In the genomic region with DNA sequence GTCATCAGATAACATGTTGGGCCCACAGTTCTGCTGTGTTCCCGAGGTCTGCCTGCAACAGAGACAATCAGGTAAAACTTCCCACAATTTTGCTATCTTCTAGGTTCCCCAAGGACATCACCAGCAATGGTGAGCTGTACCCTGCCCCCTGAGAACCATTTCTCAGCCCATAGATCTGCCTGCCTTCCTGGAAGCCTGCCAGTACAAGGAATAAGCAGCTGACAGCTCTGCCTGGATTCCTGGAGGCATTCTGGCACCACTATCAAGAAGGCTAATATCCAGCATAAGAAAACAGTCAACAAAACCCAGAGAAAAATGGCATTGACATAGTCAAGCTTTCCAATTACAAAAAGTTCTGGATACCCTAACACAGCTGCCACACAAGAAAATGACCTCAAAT, we compare ENCODE assay signal across 25 mouse cellular contexts.
DNase-seq lines count a peak whose midpoint lies in the region; ATAC-seq lines count a peak whose summit lies in the region.
"Had no signal": no experiment of that assay in that cellular context is flagged by ENCODE, and none has a peak within 500 bp of the region (broad histone marks: within the 10 kb centered on the region; RNA-seq: fewer than 3 reads in every experiment).

No protein-coding gene starts in this region.

- peak; percentile 0 for DNase-seq in cerebellum, adult 9-10 months
- no peak for DNase-seq in cerebellum, adult 8-10 months
- no peak for DNase-seq in forebrain, embryonic 11.5 days (ENCODE audit: low spot score)
- peak; percentile 9 for DNase-seq in brain, adult 2 months (ENCODE audit: low read depth, low spot score)
- DNase-seq: adrenal gland, postnatal 10 days; gastrocnemius, postnatal 10 days; heart, postnatal 36 days; kidney, adult 18-20 months; kidney, postnatal 25 days; liver, postnatal 0 days; lung, postnatal 36 days; retina, postnatal 1 day; right cerebral cortex, postnatal 14 days; thymus, postnatal 4 days had no signal

- no peak overlapping the region for H3K4me3 ChIP-seq in forebrain, embryonic 13.5 days
- H3K4me3 ChIP-seq in forebrain, embryonic 11.5 days (ENCODE audit: low read depth, low read length): no peak overlapping the region
- H3K4me3 ChIP-seq in hindbrain, embryonic 15.5 days: no peak overlapping the region
- H3K4me3 ChIP-seq in hindbrain, embryonic 16.5 days (ENCODE audit: low read length): no peak overlapping the region
- H3K4me3 ChIP-seq: embryonic facial prominence, embryonic 12.5 days; hindbrain, embryonic 13.5 days; kidney, embryonic 15.5 days; liver, embryonic 12.5 days; midbrain, embryonic 12.5 days; neural tube, embryonic 15.5 days had no signal

- H3K9me3 ChIP-seq in forebrain, embryonic 13.5 days (replicated peaks): no peaks in the 10 kb centered on the region
- H3K9me3 ChIP-seq in forebrain, embryonic 11.5 days (ENCODE audit: control insufficient read depth, low read length): no peaks in the 10 kb centered on the region
- H3K9me3 ChIP-seq in hindbrain, embryonic 15.5 days: no peaks in the 10 kb centered on the region
- H3K9me3 ChIP-seq in hindbrain, embryonic 16.5 days (ENCODE audit: control insufficient read depth, low read length): no peaks in the 10 kb centered on the region
- H3K9me3 ChIP-seq: embryonic facial prominence, embryonic 12.5 days; hindbrain, embryonic 13.5 days; kidney, embryonic 15.5 days; liver, embryonic 12.5 days; midbrain, embryonic 12.5 days; neural tube, embryonic 15.5 days had no signal

- no peak overlapping the region for H3K4me2 ChIP-seq in forebrain, embryonic 13.5 days
- no peak overlapping the region for H3K4me2 ChIP-seq in forebrain, embryonic 11.5 days (ENCODE audit: low read depth, low read length, severe bottlenecking)
- no peak overlapping the region for H3K4me2 ChIP-seq in hindbrain, embryonic 15.5 days
- H3K4me2 ChIP-seq in hindbrain, embryonic 16.5 days (ENCODE audit: low read length): no peak overlapping the region
- H3K4me2 ChIP-seq: embryonic facial prominence, embryonic 12.5 days; heart, embryonic 11.5 days; hindbrain, embryonic 13.5 days; kidney, embryonic 15.5 days; liver, embryonic 12.5 days; midbrain, embryonic 12.5 days; neural tube, embryonic 15.5 days had no signal

- H3K9ac ChIP-seq in forebrain, embryonic 13.5 days: no peak overlapping the region
- H3K9ac ChIP-seq in forebrain, embryonic 11.5 days (ENCODE audit: low read length): no peak overlapping the region
- no peak overlapping the region for H3K9ac ChIP-seq in hindbrain, embryonic 15.5 days
- H3K9ac ChIP-seq in hindbrain, embryonic 16.5 days (ENCODE audit: low read depth, low read length): no peak overlapping the region
- H3K9ac ChIP-seq: embryonic facial prominence, embryonic 12.5 days; hindbrain, embryonic 13.5 days; kidney, embryonic 15.5 days; liver, embryonic 12.5 days; liver, postnatal 0 days; midbrain, embryonic 12.5 days; neural tube, embryonic 15.5 days had no signal

- peak; percentile 43; the same call in 1 of the 2 replicates for ATAC-seq in forebrain, embryonic 13.5 days
- ATAC-seq in forebrain, embryonic 11.5 days (replicated peaks; ENCODE audit: low FRiP score): no peak
- ATAC-seq in hindbrain, embryonic 15.5 days (ENCODE audit: low FRiP score, low read depth): peak; percentile 38; the same call in 1 of the 2 replicates
- ATAC-seq in hindbrain, embryonic 16.5 days: no peak
- ATAC-seq: liver, embryonic 12.5 days; liver, postnatal 0 days had no signal

- no peaks in the 10 kb centered on the region for H3K27me3 ChIP-seq in forebrain, embryonic 13.5 days
- no peaks in the 10 kb centered on the region for H3K27me3 ChIP-seq in forebrain, embryonic 11.5 days (ENCODE audit: control insufficient read depth, insufficient read depth, low read length)
- no peaks in the 10 kb centered on the region for H3K27me3 ChIP-seq in hindbrain, embryonic 15.5 days
- H3K27me3 ChIP-seq in hindbrain, embryonic 16.5 days (replicated peaks; ENCODE audit: control insufficient read depth, insufficient read depth, low read length): no peaks in the 10 kb centered on the region
- H3K27me3 ChIP-seq: embryonic facial prominence, embryonic 12.5 days; hindbrain, embryonic 13.5 days; kidney, embryonic 15.5 days; liver, embryonic 12.5 days; midbrain, embryonic 12.5 days; neural tube, embryonic 15.5 days had no signal

- no peaks in the 10 kb centered on the region for H3K4me1 ChIP-seq in forebrain, embryonic 13.5 days
- H3K4me1 ChIP-seq in forebrain, embryonic 11.5 days (replicated peaks; ENCODE audit: control insufficient read depth, insufficient read depth, low read length): no peaks in the 10 kb centered on the region
- H3K4me1 ChIP-seq in hindbrain, embryonic 15.5 days (replicated peaks): no peaks in the 10 kb centered on the region
- no peaks in the 10 kb centered on the region for H3K4me1 ChIP-seq in hindbrain, embryonic 16.5 days (ENCODE audit: control insufficient read depth, insufficient read depth, low read depth, low read length)
- H3K4me1 ChIP-seq: embryonic facial prominence, embryonic 12.5 days; hindbrain, embryonic 13.5 days; kidney, embryonic 15.5 days; liver, embryonic 12.5 days; midbrain, embryonic 12.5 days; neural tube, embryonic 15.5 days had no signal

- no peaks in the 10 kb centered on the region for H3K36me3 ChIP-seq in forebrain, embryonic 13.5 days (ENCODE audit: poor library complexity, severe bottlenecking)
- H3K36me3 ChIP-seq in forebrain, embryonic 11.5 days (ENCODE audit: control insufficient read depth, insufficient read depth, low read length): no peaks in the 10 kb centered on the region
- H3K36me3 ChIP-seq in hindbrain, embryonic 15.5 days: no peaks in the 10 kb centered on the region
- no peaks in the 10 kb centered on the region for H3K36me3 ChIP-seq in hindbrain, embryonic 16.5 days (ENCODE audit: control insufficient read depth, insufficient read depth, low read length)
- H3K36me3 ChIP-seq: embryonic facial prominence, embryonic 12.5 days; G1E; hindbrain, embryonic 13.5 days; kidney, embryonic 15.5 days; liver, embryonic 12.5 days; midbrain, embryonic 12.5 days; neural tube, embryonic 15.5 days had no signal

- 57% methylated on average over 1 of the region's 1 CpGs for WGBS in forebrain, embryonic 13.5 days
- 89% methylated on average over 1 of the region's 1 CpGs for WGBS in forebrain, embryonic 11.5 days
- 63% methylated on average over 1 of the region's 1 CpGs for WGBS in hindbrain, embryonic 15.5 days
- 50% methylated on average over 1 of the region's 1 CpGs for WGBS in hindbrain, embryonic 16.5 days

- no peak overlapping the region for H3K27ac ChIP-seq in forebrain, embryonic 13.5 days
- H3K27ac ChIP-seq in forebrain, embryonic 11.5 days (ENCODE audit: low read depth, low read length): no peak overlapping the region
- H3K27ac ChIP-seq in hindbrain, embryonic 15.5 days (replicated peaks): no peak overlapping the region
- H3K27ac ChIP-seq in hindbrain, embryonic 16.5 days (ENCODE audit: low read depth, low read length): no peak overlapping the region
- H3K27ac ChIP-seq: embryonic facial prominence, embryonic 12.5 days; hindbrain, embryonic 13.5 days; kidney, embryonic 15.5 days; liver, embryonic 12.5 days; midbrain, embryonic 12.5 days; neural tube, embryonic 15.5 days had no signal

Comparison
In these comparisons a context has a peak if more than half of its experiments do, and no peak if none do; other contexts are left out.
1. DNase-seq: peak in cerebellum, adult 9-10 months (single experiment) and brain, adult 2 months (single experiment); none in cerebellum, adult 8-10 months (single experiment) and forebrain, embryonic 11.5 days (single experiment).
2. ATAC-seq: peak in forebrain, embryonic 13.5 days (single experiment) and hindbrain, embryonic 15.5 days (single experiment); none in forebrain, embryonic 11.5 days (single experiment) and hindbrain, embryonic 16.5 days (single experiment).